Mouse (Mus musculus): ENCODE data around the gene D630003M21Rik.

- TF ChIP-seq CTCF (IDR thresholded peaks at IDR 0.05; ENCODE audit: control insufficient read depth, insufficient read depth, insufficient replicate concordance, low read depth, low read length): no peak
- no peak for TF ChIP-seq POLR2A (IDR thresholded peaks at IDR 0.05; ENCODE audit: control insufficient read depth, low read depth, low read length)
These were observed 61.4 kb downstream of the D630003M21Rik start for GRCm38 (mm10) chr2:158167496-158168205.
